Mouse (Mus musculus) G1E (cell line): ENCODE data around the gene Cldn5.

ENCODE experiments used
- CTCF ChIP-seq: IDR thresholded peaks from 2 replicates; pipeline ENCODE4 v1.5.1; 2012; ENCODE audit warnings: low read depth, low read length, inconsistent platforms, mixed read lengths
- GATA1 ChIP-seq: IDR thresholded peaks from 2 replicates; pipeline ENCODE4 v1.6.1; 2012; ENCODE audit warnings: borderline replicate concordance, low read length, inconsistent platforms, mixed read lengths
- GATA2 ChIP-seq: IDR thresholded peaks from 2 replicates; pipeline ENCODE4 v1.6.1; 2012; ENCODE audit warnings: low read depth, low read length, inconsistent platforms, borderline replicate concordance
- POLR2AphosphoS5 ChIP-seq: IDR thresholded peaks from 2 replicates; pipeline ENCODE4 v1.6.1; 2012; ENCODE audit warnings: low read depth, low read length, inconsistent platforms; ENCODE audit not compliant: insufficient replicate concordance
- TAL1 ChIP-seq: conservative IDR thresholded peaks from 2 replicates; pipeline ENCODE4 v1.6.1; 2012; ENCODE audit warnings: low read depth, low read length, inconsistent platforms, mixed read lengths

DNA sequence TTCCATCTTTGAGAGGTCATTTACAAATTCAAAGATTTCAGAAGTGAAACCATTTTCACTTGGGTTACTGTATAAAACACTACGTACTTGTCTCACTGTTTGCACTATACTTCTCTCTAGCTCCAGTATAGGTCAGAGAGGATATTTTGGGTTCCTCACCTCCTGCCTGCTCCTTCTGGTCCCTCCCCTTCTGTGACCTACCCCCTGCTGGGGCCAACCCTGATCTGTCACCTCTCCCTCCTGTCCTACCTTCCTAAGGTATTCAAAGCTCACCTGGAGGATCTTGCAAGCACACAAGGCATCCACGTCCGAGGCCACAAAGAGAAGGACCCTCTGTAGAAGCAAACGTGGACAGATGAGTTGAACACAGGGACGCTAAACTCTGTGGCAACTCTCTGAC, 34.4 kb downstream of the Cldn5 start:
- TF ChIP-seq CTCF: no peak
- TF ChIP-seq TAL1: no peak
- no peak for TF ChIP-seq GATA1
- TF ChIP-seq POLR2AphosphoS5: no peak
- no peak for TF ChIP-seq GATA2
